Mouse (Mus musculus) erythroblast, embryonic 14.5 days (primary cell): ENCODE data around the gene Nup210l.
"Not testable (repeated sequence)": the region's sequence is repeated elsewhere in the genome, so short reads cannot be mapped to it uniquely, and the experiment has no call there.

Experiments
- GATA1 ChIP-seq: IDR thresholded peaks from 2 replicates; pipeline ENCODE4 v1.6.1; 2012; ENCODE audit warnings: low read length, inconsistent platforms, mixed read lengths
- TAL1 ChIP-seq: IDR thresholded peaks from 3 replicates; pipeline ENCODE4 v1.6.1; 2012; ENCODE audit warnings: low read length, inconsistent platforms, mixed read lengths

DNA sequence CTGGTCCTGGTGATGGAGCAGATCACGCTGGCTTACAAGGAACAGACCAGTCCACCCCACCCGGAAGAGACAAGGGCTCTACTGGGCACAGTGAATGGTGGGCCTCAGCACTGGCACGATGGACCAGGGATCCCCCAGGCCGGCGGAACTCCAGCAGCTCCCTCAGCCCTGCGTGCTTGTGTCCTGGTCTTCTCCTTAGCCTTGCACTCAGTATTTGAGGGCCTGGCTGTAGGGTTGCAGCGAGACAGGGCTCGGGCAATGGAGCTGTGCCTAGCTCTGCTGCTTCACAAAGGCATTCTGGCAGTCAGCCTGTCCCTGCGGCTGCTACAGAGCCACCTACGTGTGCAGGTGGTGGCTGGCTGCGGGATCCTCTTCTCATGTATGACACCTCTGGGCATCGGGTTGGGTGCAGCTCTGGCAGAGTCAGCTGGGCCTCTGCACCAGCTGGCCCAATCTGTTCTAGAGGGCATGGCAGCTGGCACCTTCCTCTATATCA, 147.8 kb downstream of the Nup210l start:
- TF ChIP-seq GATA1, TAL1: not testable (repeated sequence)
